Mouse (Mus musculus): Measurements from ENCODE around the gene Akt3.

The Akt3 gene

DNA sequence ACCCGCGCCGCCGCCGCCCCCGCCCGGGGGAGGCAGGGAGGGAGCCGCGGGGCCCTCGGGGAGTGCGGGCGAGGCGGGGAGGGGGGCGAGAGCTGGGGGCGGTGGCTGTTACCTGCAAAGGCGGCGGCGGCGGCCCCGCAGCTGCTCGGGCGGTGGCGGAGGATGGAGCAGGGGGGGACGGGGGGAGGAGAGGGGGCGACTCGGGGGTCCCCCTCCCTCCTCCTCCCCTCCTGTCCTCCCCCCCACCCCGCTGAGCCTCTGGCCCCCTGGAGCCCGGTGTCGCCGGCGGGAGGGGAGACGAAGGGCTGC is at the start of gene Akt3:
TSS of gene Akt3 (minus strand) at position 170 of the 309 bp plus-strand sequence.
- peak in 1 of 2 experiments; percentile 51 for DNase-seq

DNA sequence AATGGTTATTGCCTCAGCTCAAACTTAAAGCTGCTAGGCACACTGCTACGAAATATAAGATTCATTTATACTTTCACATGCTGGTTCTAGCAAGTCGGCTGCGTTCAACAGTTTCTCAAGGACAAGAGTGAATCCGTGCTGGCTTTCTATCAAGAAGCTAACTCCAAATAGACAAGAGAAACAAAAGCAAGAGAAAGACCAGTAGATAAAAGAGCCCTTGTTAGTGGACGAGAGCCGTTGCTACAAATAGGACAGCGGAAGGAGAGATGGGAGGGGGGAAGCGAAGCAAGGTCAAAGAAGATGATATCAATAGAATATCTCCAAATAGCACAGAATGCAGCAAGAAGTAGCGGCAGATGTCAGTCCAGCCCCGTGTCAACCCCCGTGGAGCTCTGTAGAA is 49.5 kb upstream of the Akt3 start:
- no peak for DNase-seq

DNA sequence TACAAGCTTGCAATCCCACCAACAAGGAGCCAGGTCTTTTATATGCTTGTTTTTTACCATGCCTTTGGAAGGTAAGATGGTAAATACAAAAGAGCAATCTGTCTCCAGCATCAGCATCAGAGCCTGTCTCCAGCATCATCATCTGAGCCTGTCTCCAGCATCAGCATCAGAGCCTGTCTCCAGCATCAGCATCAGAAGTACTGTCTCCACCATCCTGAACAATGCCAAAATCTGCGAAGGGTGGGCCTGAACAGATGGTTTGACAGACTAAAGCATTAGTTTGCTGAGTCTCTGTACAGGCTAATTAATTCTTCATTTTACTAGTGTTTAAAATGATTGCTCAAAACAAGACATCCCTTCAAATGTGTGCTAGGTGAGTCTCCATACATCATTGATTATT is 40.2 kb upstream of the Akt3 start:
- DNase-seq, result no peak

DNA sequence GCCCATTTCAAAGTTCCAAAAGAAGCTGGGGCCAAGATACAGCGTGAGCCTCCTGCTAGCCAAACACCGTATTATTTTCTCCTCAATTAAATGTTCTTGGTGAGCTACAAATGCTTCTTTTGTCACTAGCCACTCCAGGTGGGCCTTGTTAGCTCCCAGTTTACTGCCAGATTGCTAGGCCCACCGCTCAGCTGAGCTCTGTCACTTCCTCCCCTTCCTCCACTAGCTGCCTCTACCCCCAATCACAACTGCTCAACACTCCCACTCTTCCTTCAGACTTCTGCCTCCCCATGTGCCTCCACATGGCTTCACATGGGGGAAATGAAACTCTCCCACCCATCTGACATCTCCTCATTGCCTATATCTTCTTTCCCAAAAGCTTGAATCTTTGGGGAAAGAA is 28.8 kb upstream of the Akt3 start:
- peak; percentile 1 to 3 for DNase-seq

- DNase-seq, result no peak
These were observed 23.9 kb upstream of the Akt3 start for GRCm38 (mm10) chr1:177281925-177282324.

- no peak for DNase-seq
These were observed 19.4 kb upstream of the Akt3 start for GRCm38 (mm10) chr1:177277361-177277760.

- no peak for DNase-seq
These were observed 9.6 kb upstream of the Akt3 start for GRCm38 (mm10) chr1:177267645-177268044.

GRCm38 (mm10) chr1:177262926-177263325 is 4.9 kb upstream of the Akt3 start:
- no peak for DNase-seq

- DNase-seq, result no peak
These were observed 2.8 kb upstream of the Akt3 start for GRCm38 (mm10) chr1:177260796-177261195.

DNA sequence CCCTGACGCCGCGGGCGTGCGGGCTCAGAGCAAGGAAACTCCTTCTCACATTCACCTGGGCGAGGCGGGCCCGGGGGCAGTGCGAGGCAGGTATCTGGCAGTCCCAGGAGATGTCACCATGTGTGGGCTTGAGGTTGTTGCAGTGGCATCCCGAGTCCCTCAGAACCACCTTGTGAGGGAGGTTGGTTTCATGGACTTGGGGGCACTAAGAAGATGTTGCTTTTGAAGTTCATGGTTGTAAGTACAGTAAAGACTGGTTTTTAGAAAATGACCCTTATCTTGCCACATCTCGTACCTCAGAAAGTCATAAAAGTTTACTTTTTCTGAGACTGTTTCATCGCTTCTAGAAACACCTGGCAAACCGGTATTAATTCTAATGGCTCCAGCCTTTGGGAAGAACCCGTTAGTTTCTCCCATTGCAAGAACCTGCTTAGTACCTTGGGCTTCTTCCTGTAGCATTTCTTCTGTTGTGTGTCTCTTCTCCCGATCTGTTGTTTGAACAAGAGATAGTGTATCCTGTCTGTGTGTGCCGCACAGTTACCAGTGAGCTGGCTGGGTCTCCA is 1.1 kb upstream of the Akt3 start:
- no peak for DNase-seq

- peak; percentile 85 to 91 for DNase-seq
These were observed 487 bp upstream of the Akt3 start for GRCm38 (mm10) chr1:177258343-177259037.

GRCm38 (mm10) chr1:177257178-177258033 is 597 bp downstream of the Akt3 start:
- DNase-seq, result peak; percentile 73 to 83

- peak in 1 of 2 experiments; percentile 8 for DNase-seq
These were observed 9.4 kb downstream of the Akt3 start for GRCm38 (mm10) chr1:177248638-177249037.

GRCm38 (mm10) chr1:177238368-177238767 is 19.6 kb downstream of the Akt3 start:
- DNase-seq, result no peak

DNA sequence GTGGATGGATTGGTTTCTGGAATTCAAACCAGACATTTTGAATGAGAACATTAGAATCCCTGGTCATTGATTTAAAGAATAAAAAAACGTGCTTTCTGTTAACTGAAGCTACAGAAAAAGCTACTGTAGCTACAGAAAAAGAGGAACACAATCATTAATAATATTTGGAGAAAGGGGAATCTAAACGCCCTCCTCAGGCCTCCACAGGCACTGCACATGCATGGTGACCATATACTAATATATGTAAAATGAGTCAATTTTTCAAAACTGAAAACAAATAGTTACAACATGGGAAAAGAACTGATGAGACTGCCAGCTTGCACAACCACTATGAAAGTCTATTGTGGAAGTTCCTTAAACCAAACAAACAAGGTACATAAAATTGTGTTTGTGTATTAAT is 21.3 kb downstream of the Akt3 start:
- no peak for DNase-seq

- DNase-seq, result no peak
These were observed 21.8 kb downstream of the Akt3 start for GRCm38 (mm10) chr1:177236249-177236648.

DNA sequence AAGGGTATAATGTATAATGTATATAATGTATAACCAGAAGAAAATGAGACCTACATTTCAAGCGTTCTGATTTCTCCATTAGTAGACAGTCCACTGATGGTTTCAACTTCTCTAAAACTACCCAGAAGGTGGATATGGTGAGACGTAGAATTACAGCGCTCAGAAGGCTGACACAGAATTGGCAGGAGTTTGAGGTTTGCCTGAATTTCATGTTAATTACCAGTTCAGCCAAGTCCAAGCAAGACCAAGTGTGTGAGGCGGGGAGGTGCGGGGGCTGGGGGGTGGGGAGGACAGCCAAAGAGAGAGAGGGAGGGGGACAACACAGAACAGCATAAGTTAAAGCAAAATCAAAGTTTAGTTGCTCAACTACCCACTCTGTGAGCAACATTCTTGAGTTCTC is 23.5 kb downstream of the Akt3 start:
- DNase-seq, result no peak

GRCm38 (mm10) chr1:177231122-177231521 is 26.9 kb downstream of the Akt3 start:
- no peak for DNase-seq

GRCm38 (mm10) chr1:177198978-177199377 is 59.0 kb downstream of the Akt3 start:
- no peak for DNase-seq

DNA sequence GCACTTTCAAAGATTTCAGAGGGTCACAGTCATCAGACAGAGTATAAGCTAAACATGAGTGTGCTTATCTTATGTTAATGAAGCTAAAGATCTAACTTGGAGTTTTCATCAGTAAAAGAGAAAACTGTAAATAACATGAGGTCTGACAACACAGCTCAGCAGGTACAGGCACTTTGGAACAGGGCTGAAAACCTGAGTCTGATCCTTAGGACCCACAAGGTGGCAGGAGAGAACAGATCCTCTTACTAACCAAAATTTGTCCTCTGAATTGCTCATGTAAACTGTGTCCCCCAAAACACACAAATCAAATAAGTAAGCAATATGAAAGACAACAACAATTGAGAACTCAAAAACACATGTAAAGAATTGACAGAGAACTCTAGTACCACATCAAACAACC is 62.8 kb downstream of the Akt3 start:
- no peak for DNase-seq

DNA sequence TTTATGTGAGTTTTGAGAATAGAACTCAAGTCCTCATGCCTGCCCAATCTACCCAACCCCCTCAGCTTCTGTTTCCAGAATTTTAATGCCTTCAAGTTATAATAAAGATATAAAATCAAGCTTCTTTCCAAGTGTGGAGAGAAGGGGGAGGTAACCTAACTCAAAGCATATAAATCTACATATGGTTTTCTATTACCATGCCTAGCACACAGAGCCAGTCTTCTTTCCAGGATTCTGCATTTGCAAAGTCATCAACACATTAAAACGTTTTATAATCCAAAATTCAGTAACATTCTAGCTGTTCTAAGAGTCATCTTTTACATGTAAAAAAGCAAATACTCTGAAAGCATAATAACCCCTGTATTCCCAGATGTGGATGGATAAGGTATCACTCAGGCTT is 63.7 kb downstream of the Akt3 start:
- no peak for DNase-seq

DNA sequence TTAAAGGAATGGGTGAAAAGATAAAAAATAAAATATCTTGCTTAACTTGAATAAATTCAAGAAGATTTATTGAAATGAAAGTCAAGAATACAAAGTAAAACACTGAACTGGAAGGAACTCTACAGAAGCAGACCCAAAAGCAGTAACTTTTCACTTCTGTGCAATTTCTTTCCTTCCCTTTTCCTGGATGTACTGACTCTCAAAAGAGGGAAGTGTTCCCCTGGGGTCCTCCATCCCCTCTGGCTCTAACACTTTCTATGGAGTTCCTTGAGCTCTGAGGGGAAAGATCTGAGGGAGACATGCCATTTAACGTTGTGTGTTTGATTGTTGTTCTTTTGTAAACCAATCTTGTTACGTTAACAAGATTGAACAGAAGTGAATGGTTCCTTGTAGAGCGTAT is 66.4 kb downstream of the Akt3 start:
- DNase-seq, result no peak

DNA sequence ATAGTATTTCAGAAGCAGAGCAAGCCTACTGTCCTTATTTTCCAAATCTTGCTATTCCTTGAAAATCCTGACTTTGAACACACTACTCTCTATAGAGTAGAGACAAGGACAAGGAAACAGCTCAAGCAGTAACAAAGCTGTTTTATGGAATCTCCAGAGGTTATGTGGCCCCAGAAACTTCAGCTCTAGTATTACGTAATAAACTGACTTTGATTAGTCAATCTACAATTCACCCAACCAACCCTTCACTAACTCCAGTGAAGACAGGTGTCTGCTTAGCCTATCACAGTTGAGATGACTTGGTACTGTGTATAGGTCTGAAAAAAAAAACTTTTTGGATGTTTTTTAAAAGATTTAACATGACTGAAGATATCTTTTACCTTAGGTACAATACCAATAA is 67.6 kb downstream of the Akt3 start:
- DNase-seq, result no peak

- DNase-seq, result peak; percentile 23 to 46
These were observed 69.3 kb downstream of the Akt3 start for GRCm38 (mm10) chr1:177188708-177189107.
